Mouse (Mus musculus): ENCODE measurements around the gene Tfeb.

The Tfeb gene

DNA sequence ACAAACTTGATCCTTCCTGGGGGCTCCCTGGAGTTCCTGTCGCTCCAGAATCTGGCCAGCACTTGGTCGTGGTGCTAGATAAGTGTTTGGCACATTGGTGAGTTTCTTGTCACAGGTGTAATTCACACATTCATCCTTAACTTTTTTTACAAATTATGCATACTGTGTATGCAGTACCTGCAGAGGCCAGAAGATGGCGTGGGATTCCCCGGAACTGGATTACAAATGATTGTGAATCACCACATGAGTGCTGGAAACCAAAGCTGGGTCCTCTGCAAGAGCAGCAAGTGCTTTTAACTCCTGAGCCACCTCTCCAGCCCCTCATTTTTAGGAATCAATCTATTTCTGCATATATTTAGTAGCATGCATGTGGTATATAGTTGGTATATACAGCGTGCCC lies 15.0 kb downstream of the Tfeb start:
- in situ Hi-C loops (cut with MboI; ENCODE audit: low sequenced_read_pairs) = no loop called here

- in situ Hi-C loops (cut with MboI; ENCODE audit: low sequenced_read_pairs) = no loop called here
Measured at GRCm38 (mm10) chr17:47753130-47753775, 16.4 kb downstream of the Tfeb start.

DNA sequence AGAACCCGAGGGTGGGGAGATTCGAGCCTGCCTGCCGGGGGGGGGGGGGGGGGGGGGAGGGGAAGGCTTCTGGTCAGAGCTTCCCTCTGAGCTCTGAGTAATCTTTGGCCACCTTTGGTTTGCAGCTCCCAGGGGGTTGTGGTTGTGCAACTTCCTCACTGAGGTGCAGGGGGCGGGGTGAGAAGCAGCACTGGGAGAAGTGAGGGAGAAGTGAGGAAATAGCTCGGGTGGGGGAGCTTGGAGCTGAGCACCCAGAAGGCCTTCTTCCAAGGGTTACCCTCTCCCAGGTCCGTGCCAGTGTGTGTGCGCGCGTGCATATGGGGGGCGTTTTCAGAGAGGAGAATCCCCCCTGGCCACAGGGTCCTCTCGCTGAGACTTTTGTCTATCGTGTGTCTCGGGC lies 17.4 kb downstream of the Tfeb start:
- in situ Hi-C loops (cut with MboI; ENCODE audit: low sequenced_read_pairs) = no loop called here

DNA sequence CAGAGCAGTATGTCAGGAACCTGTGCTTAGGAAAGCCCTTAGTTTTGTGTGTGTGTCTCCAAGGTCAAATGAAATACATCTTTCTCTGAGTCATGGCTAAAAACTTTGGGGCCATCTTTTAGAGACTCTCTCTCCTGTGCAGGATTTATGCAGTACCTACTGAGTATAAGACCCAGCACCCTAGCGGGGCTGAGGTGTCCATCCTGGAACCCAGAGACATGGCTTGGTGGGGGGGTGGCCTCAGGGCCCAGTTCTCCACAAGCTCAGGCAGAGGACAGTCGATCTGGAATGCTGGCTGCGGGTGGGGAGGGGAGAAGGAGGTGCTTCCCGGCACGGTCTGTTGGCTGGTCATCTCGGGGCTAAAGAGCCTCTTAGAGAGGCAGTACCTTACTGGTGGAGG lies 19.5 kb downstream of the Tfeb start:
- in situ Hi-C loops (cut with MboI; ENCODE audit: low sequenced_read_pairs) = no loop called here

- in situ Hi-C loops (cut with MboI; ENCODE audit: low sequenced_read_pairs) = no loop called here
Measured at GRCm38 (mm10) chr17:47757056-47757610, 20.3 kb downstream of the Tfeb start.

DNA sequence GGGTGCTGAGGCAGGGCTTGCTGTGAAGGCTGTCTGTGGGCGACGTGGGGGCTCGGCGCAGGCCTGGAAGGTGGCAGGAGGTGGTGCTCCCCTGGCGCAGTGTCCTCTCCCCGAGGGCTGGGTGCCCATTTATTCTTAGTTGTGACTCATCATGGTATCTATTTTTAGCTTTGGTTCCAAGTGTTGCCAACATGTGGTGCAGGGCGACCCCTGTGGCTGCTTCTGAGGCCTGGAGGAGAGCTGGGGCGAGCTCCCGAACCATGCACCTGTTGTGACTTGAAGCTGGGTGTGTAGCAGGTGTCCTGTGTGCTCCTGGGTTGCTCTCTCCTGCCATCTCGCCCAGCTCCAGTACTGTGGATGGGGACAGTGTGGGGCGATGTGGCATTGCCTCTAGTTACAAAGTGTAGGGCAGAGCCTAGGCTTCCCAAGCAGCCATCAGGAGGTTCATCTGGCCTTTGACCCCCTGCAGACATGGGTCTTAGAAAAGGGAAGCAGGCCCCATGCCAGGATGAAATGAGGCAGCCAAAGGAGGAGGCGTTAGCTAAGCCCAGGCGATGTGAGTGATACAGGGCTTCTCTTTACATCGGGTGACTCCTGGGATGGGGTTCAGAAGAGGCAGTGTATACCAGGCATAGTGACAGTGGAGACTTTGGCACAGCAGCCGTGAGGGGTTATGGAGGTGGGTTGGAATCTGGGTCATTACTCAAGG lies 23.0 kb downstream of the Tfeb start:
- in situ Hi-C loops (cut with MboI; ENCODE audit: low sequenced_read_pairs) = no loop called here

DNA sequence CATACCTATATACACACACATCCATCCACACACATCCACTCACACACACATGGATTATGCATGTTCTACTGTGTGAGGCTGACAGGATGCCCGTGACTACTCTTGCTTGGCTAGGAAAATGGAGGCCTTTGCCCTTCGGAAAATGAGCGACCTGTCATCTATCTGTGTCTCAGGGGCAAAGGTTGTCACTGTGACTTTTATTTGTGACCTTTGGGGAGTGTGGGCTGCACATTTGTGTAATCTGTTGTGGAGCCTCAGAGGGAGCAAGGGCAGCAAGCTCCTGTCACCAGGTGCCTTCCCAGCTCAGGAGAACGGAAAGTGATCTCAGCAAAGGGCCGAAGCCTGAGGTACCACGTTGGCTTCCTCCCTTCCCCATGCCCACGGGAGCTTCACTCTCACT lies 25.2 kb downstream of the Tfeb start:
- in situ Hi-C loops (cut with MboI; ENCODE audit: low sequenced_read_pairs) = no loop called here

GRCm38 (mm10) chr17:47762518-47763340 lies 25.9 kb downstream of the Tfeb start:
- in situ Hi-C loops (cut with MboI; ENCODE audit: low sequenced_read_pairs) = no loop called here

- in situ Hi-C loops (cut with MboI; ENCODE audit: low sequenced_read_pairs) = no loop called here
Measured at GRCm38 (mm10) chr17:47765986-47766385, 29.2 kb downstream of the Tfeb start.

- in situ Hi-C loops (cut with MboI; ENCODE audit: low sequenced_read_pairs) = no loop called here
Measured at GRCm38 (mm10) chr17:47766407-47767043, 29.7 kb downstream of the Tfeb start.

- in situ Hi-C loops (cut with MboI; ENCODE audit: low sequenced_read_pairs) = no loop called here
Measured at GRCm38 (mm10) chr17:47767081-47767455, 30.2 kb downstream of the Tfeb start.

DNA sequence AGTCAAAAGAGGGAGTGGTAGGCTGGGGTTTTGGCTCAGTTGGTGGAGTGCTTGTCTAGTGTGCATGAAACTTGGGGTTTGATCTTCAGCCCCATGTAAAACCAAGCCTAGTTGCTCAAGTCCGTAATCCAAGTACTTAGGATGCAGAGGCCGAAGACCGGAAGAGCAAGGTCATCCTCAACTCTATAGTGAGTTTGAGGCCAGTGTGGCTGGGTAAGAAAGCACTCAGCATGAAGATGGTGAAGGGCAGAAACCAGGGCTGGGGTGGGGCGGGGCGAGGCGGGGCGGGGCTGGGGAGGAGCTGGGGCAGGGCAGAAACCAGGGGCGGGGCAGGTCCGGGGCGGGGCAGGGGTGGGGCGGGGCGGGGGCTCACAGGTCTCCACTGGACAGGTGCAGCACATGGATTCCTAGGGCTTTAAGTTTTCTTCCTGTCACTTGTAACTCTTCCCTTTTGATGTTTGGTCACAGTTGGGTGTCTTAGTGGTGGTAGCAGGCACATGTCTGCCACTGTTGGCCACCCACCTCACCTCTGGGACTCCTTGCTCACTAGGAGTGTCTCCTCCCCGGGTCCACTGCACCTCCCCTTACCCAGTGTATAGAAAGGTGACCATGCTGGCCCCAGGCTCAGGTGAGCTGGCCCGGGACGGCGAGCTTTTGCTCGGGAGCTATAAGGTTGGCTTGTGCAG lies 30.8 kb downstream of the Tfeb start:
- in situ Hi-C loops (cut with MboI; ENCODE audit: low sequenced_read_pairs) = no loop called here

- in situ Hi-C loops (cut with MboI; ENCODE audit: low sequenced_read_pairs) = no loop called here
Measured at GRCm38 (mm10) chr17:47768707-47769276, 32.0 kb downstream of the Tfeb start.

DNA sequence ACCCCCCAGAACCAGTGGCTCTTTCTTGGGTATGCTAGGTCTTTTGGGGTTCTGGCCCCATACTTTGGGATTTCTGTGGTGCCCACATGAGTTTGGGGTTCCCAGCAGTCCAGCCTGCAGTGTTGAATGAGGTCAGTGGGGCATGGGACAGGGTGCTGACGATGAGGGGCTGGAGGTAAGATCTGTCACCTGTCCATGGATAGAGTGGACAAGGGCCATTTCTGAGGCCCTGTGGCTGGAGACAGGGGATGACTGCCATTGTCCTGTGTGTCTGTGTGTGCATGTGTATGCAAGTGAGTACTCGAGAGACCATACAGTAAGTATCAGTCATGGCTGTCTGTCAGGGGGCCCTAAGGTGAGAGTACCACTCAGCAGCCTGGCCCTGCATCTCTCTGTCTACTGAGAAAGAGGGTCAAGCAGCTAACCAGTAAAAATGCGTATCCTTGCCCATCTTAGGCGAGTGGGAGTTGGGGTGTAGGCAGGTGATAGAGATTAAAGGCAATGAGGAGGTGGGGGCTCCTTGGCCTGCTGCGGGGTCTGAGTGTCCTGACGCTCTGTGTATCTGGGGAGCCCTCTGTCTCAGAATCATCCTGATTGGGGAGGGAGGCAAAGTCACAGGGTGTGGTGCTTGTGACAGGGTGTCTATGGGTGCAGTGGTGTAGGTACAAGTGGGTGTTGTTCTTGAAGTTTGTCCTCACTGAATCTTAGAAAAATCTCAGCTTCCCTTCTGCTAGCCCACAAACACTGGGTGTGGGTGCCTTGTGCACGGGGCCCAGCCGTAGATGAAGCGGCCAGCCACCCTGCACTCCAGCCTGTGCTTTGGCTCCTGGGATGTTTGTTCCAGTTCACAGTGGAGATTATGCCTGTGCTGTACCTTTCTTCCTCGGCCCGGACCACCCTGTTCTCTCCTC lies 32.8 kb downstream of the Tfeb start:
- in situ Hi-C loops (cut with MboI; ENCODE audit: low sequenced_read_pairs) = no loop called here

DNA sequence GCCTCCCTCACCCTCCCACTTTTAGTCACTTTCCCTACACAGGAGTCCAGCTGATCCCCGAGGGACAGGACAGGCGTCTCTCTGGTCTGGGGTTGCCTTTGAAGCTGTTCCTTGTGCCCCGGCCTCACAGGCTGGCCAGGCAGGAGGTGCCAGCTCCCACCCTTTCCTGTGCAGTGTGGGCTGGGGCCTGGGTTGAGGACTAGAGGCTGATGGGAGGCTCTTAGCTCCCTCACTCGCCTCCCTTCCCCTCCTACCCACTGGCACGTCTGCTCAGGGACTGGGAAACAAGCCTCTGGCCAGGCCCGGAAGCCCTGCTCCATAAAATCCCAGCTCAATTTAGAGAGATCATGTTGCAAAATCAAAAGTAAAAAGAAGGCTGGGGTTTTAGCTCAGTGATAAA lies 36.8 kb downstream of the Tfeb start:
- in situ Hi-C loops (cut with MboI; ENCODE audit: low sequenced_read_pairs) = no loop called here

DNA sequence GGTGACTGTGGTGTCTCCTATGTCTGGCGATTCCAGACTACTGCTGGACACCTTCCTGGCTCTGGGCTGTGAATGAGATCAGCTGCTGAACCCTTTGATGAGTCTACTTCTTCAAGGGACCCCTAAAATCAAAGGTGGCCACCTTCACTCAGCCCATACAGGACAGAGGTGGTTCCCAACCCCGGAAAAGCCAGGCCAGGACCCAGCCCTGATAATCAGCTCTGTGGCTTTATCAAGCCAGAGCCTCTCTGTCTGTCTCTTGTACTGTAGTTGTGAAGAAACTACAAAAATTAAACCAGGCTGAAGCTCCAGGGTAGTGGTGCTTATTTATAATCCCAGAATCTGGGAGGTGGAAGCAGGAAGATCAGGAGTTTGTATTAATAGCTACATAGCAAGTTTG lies 40.3 kb downstream of the Tfeb start:
- in situ Hi-C loops (cut with MboI; ENCODE audit: low sequenced_read_pairs) = no loop called here

GRCm38 (mm10) chr17:47780470-47780869 lies 43.6 kb downstream of the Tfeb start:
- in situ Hi-C loops (cut with MboI; ENCODE audit: low sequenced_read_pairs) = no loop called here

DNA sequence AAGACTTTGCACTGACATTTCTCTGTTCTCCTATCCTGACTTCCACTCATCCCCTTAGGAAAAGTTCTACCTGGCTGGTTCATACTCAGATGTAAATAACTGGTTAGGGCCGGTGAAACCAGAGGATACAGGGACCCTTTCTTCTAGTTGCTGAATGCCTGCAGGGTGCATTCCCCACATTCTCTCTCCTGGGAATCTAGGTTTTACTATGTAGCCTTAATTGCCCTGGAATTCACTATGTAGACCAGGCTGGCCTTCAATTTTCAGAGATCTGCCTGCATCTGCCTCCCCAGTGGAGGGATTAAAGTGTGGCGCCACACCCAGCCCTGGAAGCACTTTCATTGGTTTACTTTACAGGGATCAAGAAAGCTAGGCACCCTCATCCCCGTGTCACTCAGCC lies 45.7 kb downstream of the Tfeb start:
- in situ Hi-C loops (cut with MboI; ENCODE audit: low sequenced_read_pairs) = no loop called here

All from CH12F3 (cell line).